ENCODE assay signal across 8 mouse cellular contexts in genomic region chr10:45485226-45485760, GRCm38 (mm10). TPM values are rescaled to one million over a fixed set of nuclear protein-coding genes. Genes with fewer than 3 reads are reported as not detected.
A peak's percentile ranks its signal among the peaks of the same experiment; 100 is the strongest.
DNase-seq lines count a peak whose midpoint lies in the region; ATAC-seq and TF ChIP-seq lines count a peak whose summit lies in the region.

No protein-coding gene starts in this region.

- H3K4me2 ChIP-seq in embryonic facial prominence, embryonic 13.5 days: peak overlapping the region; percentile 99
- peak overlapping the region; percentile 100 for H3K4me2 ChIP-seq in intestine, embryonic 16.5 days (ENCODE audit: low read depth, low read length)
- peak overlapping the region; percentile 86 for H3K4me2 ChIP-seq in neural tube, embryonic 15.5 days

- no peak for ATAC-seq in embryonic facial prominence, embryonic 13.5 days (ENCODE audit: insufficient number of reproducible peaks, insufficient read depth, low FRiP score, low TSS enrichment, low read depth)
- ATAC-seq in intestine, embryonic 16.5 days: no peak
- no peak for ATAC-seq in neural tube, embryonic 15.5 days (ENCODE audit: low FRiP score)

- peak overlapping the region; percentile 61 for H3K4me3 ChIP-seq in left cerebral cortex, adult 2 months
- H3K4me3 ChIP-seq in embryonic facial prominence, embryonic 13.5 days: peak overlapping the region; percentile 60
- H3K4me3 ChIP-seq in intestine, embryonic 16.5 days (ENCODE audit: low read length): peak overlapping the region; percentile 67
- peak overlapping the region; percentile 76 for H3K4me3 ChIP-seq in neural tube, embryonic 15.5 days (replicated peaks)

- H3K36me3 ChIP-seq in embryonic facial prominence, embryonic 13.5 days: no peaks in the 10 kb centered on the region
- no peaks in the 10 kb centered on the region for H3K36me3 ChIP-seq in intestine, embryonic 16.5 days (ENCODE audit: control insufficient read depth, insufficient read depth, low read length)
- no peaks in the 10 kb centered on the region for H3K36me3 ChIP-seq in neural tube, embryonic 15.5 days

- 0 out of 2 replicates have a peak, but pooled peaks cover 4% of the 10 kb centered on the region for H3K4me1 ChIP-seq in embryonic facial prominence, embryonic 13.5 days
- H3K4me1 ChIP-seq in intestine, embryonic 16.5 days (ENCODE audit: control insufficient read depth, insufficient read depth, low read length): peaks cover 7% of the 10 kb centered on the region
- 0 out of 2 replicates have a peak, but pooled peaks cover 3% of the 10 kb centered on the region for H3K4me1 ChIP-seq in neural tube, embryonic 15.5 days

- intact Hi-C loops in left cerebral cortex, adult 2 months (cut with DNase I): loop anchor here (5.0 kb wide), 2 partner anchors 92 to 958 kb away; partner anchors contain the start of genes Hace1 and Prdm1
- intact Hi-C loops in left cerebral cortex, postnatal 10 days (cut with DNase I): no loop called here

- no peak overlapping the region for H3K27ac ChIP-seq in left cerebral cortex, adult 2 months
- no peak overlapping the region for H3K27ac ChIP-seq in embryonic facial prominence, embryonic 13.5 days
- H3K27ac ChIP-seq in intestine, embryonic 16.5 days (ENCODE audit: low read length): no peak overlapping the region
- H3K27ac ChIP-seq in neural tube, embryonic 15.5 days (replicated peaks): peak overlapping the region; percentile 98

- TF ChIP-seq CTCF in left cerebral cortex, adult 2 months (IDR thresholded peaks at IDR 0.05): peak; percentile 12; the same call in 1 of the 2 replicates

- 1% methylated on average over 32 of the region's 32 CpGs for WGBS in embryonic facial prominence, embryonic 13.5 days
- 2% methylated on average over 32 of the region's 32 CpGs for WGBS in intestine, embryonic 16.5 days
- under 1% methylated on average over 32 of the region's 32 CpGs for WGBS in neural tube, embryonic 15.5 days

- DNase-seq in left cerebral cortex, adult 2 months (ENCODE audit: extremely low spot score in 1 of 2, low spot score in 2 of 2): no peak
- DNase-seq in left cerebral cortex, postnatal 10 days (ENCODE audit: extremely low spot score in 1 of 2, low spot score in 2 of 2): no peak
- no peak for DNase-seq in spleen, adult 18-20 months
- DNase-seq in right cerebral cortex, adult 18-20 months: no peak
- DNase-seq in urinary bladder, postnatal 25 days (ENCODE audit: low spot score): no peak

- no peaks in the 10 kb centered on the region for H3K9me3 ChIP-seq in embryonic facial prominence, embryonic 13.5 days
- H3K9me3 ChIP-seq in intestine, embryonic 16.5 days (ENCODE audit: control insufficient read depth, low read length): no peaks in the 10 kb centered on the region
- H3K9me3 ChIP-seq in neural tube, embryonic 15.5 days (replicated peaks): no peaks in the 10 kb centered on the region

- peaks cover 33% of the 10 kb centered on the region for H3K27me3 ChIP-seq in embryonic facial prominence, embryonic 13.5 days
- H3K27me3 ChIP-seq in intestine, embryonic 16.5 days (replicated peaks; ENCODE audit: control insufficient read depth, insufficient read depth, low read length): peaks cover 20% of the 10 kb centered on the region
- no peaks in the 10 kb centered on the region for H3K27me3 ChIP-seq in neural tube, embryonic 15.5 days (replicated peaks)

- H3K9ac ChIP-seq in embryonic facial prominence, embryonic 13.5 days: peak overlapping the region; percentile 61; the same call in 1 of the 2 replicates
- peak overlapping the region; percentile 57; the same call in 1 of the 2 replicates for H3K9ac ChIP-seq in intestine, embryonic 16.5 days (ENCODE audit: low read depth, low read length)
- peak overlapping the region; percentile 72 for H3K9ac ChIP-seq in neural tube, embryonic 15.5 days (replicated peaks)

RNA-seq across cellular contexts. Expression of gene Lin28b, which starts 0.9 kb away (rescaled TPM):
- 1 to 10 TPM; 5.2 to 5.8 TPM for total RNA-seq in left cerebral cortex, adult 2 months (2021)
- 1 to 10 TPM; 4.0 TPM for total RNA-seq in left cerebral cortex, postnatal 10 days (2021)
- 2.4 and 2.7 TPM in 2 replicates for polyA plus RNA-seq in embryonic facial prominence, embryonic 13.5 days (2015; fragmentation: Nextera tagmentation; extraction: Ambion mirVana)
- 0.53 and 0.98 TPM in 2 replicates for polyA plus RNA-seq in intestine, embryonic 16.5 days (2015; fragmentation: Nextera tagmentation; extraction: Ambion mirVana)
- polyA plus RNA-seq in neural tube, embryonic 15.5 days (2015; fragmentation: Nextera tagmentation; extraction: Ambion mirVana): 6.9 and 7.0 TPM in 2 replicates
